Mouse (Mus musculus) CH12.LX (cell line): ENCODE data around the gene Bub1. TPM values are rescaled to one million over a fixed set of nuclear protein-coding genes. Genes with fewer than 3 reads are reported as not detected.

Source experiments
- DNase-seq: peaks from one replicate; pipeline ENCODE4 v3.0.0-alpha.2; 2013; ENCODE audit errors: extremely low read depth
- H3K27ac ChIP-seq: 2 replicates; pipeline ENCODE4 v1.5.1; 2012; ENCODE audit warnings: low read depth, mild to moderate bottlenecking, control low read depth, moderate library complexity; ENCODE audit not compliant: insufficient read depth
- H3K27me3 ChIP-seq: replicated peaks from 2 replicates; pipeline ENCODE3; 2012; ENCODE audit warnings: inconsistent platforms
- H3K36me3 ChIP-seq, 2 experiments: replicated peaks in 1 of 2; 2 replicates each; pipeline versions ENCODE3 to v1.6.1; 2012; ENCODE audit warnings: inconsistent platforms in 1 of 2, low read length in 1 of 2, mild to moderate bottlenecking in 1 of 2, mixed read lengths in 1 of 2, moderate library complexity in 1 of 2; ENCODE audit not compliant: control insufficient read depth in 1 of 2, insufficient read depth in 1 of 2
- H3K4me1 ChIP-seq, 2 experiments: 2 replicates each; pipeline ENCODE4 v1.6.1; 2012; ENCODE audit warnings: inconsistent platforms in 1 of 2, moderate library complexity in 1 of 2; ENCODE audit not compliant: insufficient read depth in 2 of 2, control insufficient read depth in 1 of 2
- H3K4me2 ChIP-seq: 2 replicates; pipeline ENCODE4 v1.6.1; 2012; ENCODE audit warnings: low read depth, mild to moderate bottlenecking, control low read depth; ENCODE audit not compliant: poor library complexity, insufficient read depth, severe bottlenecking
- H3K4me3 ChIP-seq, 3 experiments: fragments of 150-350 bp in 1 of 3; sonication (generic) in 1 of 3; replicated peaks in 1 of 3; 2 replicates each; pipeline versions ENCODE3 to v1.5.1; 2011 to 2012; ENCODE audit warnings: low read depth in 2 of 3, low read length in 2 of 3, mild to moderate bottlenecking in 2 of 3, moderate library complexity in 2 of 3, control low read depth in 1 of 3, improper control_type of control experiment in 1 of 3, inconsistent platforms in 1 of 3, mixed read lengths in 1 of 3; ENCODE audit not compliant: poor library complexity in 1 of 3
- H3K79me2 ChIP-seq: replicated peaks from 2 replicates; pipeline ENCODE4 v1.6.1; 2012; ENCODE audit warnings: mild to moderate bottlenecking, moderate library complexity; ENCODE audit not compliant: control insufficient read depth, poor library complexity, insufficient read depth, severe bottlenecking; ENCODE audit errors: extremely low read depth
- H3K9ac ChIP-seq: 2 replicates; pipeline ENCODE4 v1.6.1; 2012; ENCODE audit warnings: low read depth, mild to moderate bottlenecking, control low read depth, moderate library complexity; ENCODE audit not compliant: insufficient read depth
- H3K9me3 ChIP-seq: replicated peaks from 2 replicates; pipeline ENCODE3; 2012; ENCODE audit warnings: low read length, inconsistent platforms, mixed read lengths
- CTCF ChIP-seq, 2 experiments: IDR thresholded peaks in 1 of 2; conservative IDR thresholded peaks in 1 of 2; 2 replicates each; pipeline ENCODE4 v1.5.1; 2011 to 2012; ENCODE audit warnings: low read depth in 2 of 2, low read length in 2 of 2, improper control_type of control experiment in 1 of 2, inconsistent platforms in 1 of 2, mild to moderate bottlenecking in 1 of 2, moderate library complexity in 1 of 2
- ELF1 ChIP-seq: IDR thresholded peaks from 2 replicates; pipeline ENCODE4 v1.6.1; 2014; ENCODE audit warnings: low read depth, mild to moderate bottlenecking, inconsistent platforms, low read length, improper control_type of control experiment
- GABPA ChIP-seq: IDR thresholded peaks from 2 replicates; pipeline ENCODE4 v1.6.1; 2012; ENCODE audit warnings: low read depth, low read length, improper control_type of control experiment, inconsistent platforms; ENCODE audit not compliant: insufficient replicate concordance
- HCFC1 ChIP-seq: IDR thresholded peaks from 2 replicates; pipeline ENCODE4 v1.6.1; 2012; ENCODE audit warnings: low read depth, mild to moderate bottlenecking, inconsistent platforms, low read length, improper control_type of control experiment
- IRF4 ChIP-seq: IDR thresholded peaks from 2 replicates; pipeline ENCODE4 v1.6.1; 2014; ENCODE audit warnings: low read depth, mild to moderate bottlenecking, inconsistent platforms, low read length, improper control_type of control experiment
- MAX ChIP-seq: IDR thresholded peaks from 2 replicates; pipeline ENCODE4 v1.6.1; 2011; ENCODE audit warnings: low read length, improper control_type of control experiment
- MEF2A ChIP-seq: IDR thresholded peaks from 2 replicates; pipeline ENCODE4 v1.6.1; 2014; ENCODE audit warnings: low read depth, mild to moderate bottlenecking, inconsistent platforms, low read length, improper control_type of control experiment, borderline replicate concordance
- MYC ChIP-seq: IDR thresholded peaks from 2 replicates; pipeline ENCODE4 v1.6.1; 2011; ENCODE audit warnings: low read depth, mild to moderate bottlenecking, improper control_type of control experiment, low read length
- PAX5 ChIP-seq: IDR thresholded peaks from 2 replicates; pipeline ENCODE4 v1.6.1; 2012; ENCODE audit warnings: low read length, inconsistent platforms, mixed read lengths
- POLR2A ChIP-seq: IDR thresholded peaks from 2 replicates; pipeline ENCODE4 v1.6.1; 2011; ENCODE audit warnings: low read depth, mild to moderate bottlenecking, improper control_type of control experiment, low read length
- RAD21 ChIP-seq: IDR thresholded peaks from 2 replicates; pipeline ENCODE4 v1.6.1; 2011; ENCODE audit warnings: low read depth, mild to moderate bottlenecking, low read length, improper control_type of control experiment, moderate library complexity
- RCOR1 ChIP-seq: conservative IDR thresholded peaks from 2 replicates; pipeline ENCODE4 v1.6.1; 2012; ENCODE audit warnings: low read depth, mild to moderate bottlenecking, inconsistent platforms, low read length, improper control_type of control experiment
- SIN3A ChIP-seq: IDR thresholded peaks from 2 replicates; pipeline ENCODE4 v1.6.1; 2012; ENCODE audit warnings: low read length, improper control_type of control experiment, inconsistent platforms
- SMC3 ChIP-seq: IDR thresholded peaks from 2 replicates; pipeline ENCODE4 v1.6.1; 2011; ENCODE audit warnings: low read depth, low read length, improper control_type of control experiment
- UBTF ChIP-seq: IDR thresholded peaks from 2 replicates; pipeline ENCODE4 v1.6.1; 2012; ENCODE audit warnings: low read depth, mild to moderate bottlenecking, inconsistent platforms, low read length, improper control_type of control experiment, moderate library complexity
- USF1 ChIP-seq: IDR thresholded peaks from 2 replicates; pipeline ENCODE4 v1.6.1; 2014; ENCODE audit warnings: low read depth, mild to moderate bottlenecking, inconsistent platforms, low read length, improper control_type of control experiment
- USF2 ChIP-seq: conservative IDR thresholded peaks from 2 replicates; pipeline ENCODE4 v1.6.1; 2011; ENCODE audit warnings: low read depth, low read length, improper control_type of control experiment
- ZC3H11A ChIP-seq: IDR thresholded peaks from 2 replicates; pipeline ENCODE4 v1.6.1; 2012; ENCODE audit warnings: low read depth, mild to moderate bottlenecking, inconsistent platforms, low read length, improper control_type of control experiment
- ZNF384 ChIP-seq: IDR thresholded peaks from 2 replicates; pipeline ENCODE4 v1.6.1; 2012; ENCODE audit warnings: low read depth, low read length, improper control_type of control experiment, inconsistent platforms
- dilution Hi-C: fragments of 300-500 bp; cut with MboI; formaldehyde crosslinking; loops from 2 replicates; pipeline ENCODE4 v1.14.3; 2020; ENCODE audit warnings: low sequenced_read_pairs; ENCODE audit not compliant: extremely low pct_unique_long_range_greater_than_20kb, extremely low pct_ligation_motif_present
- in situ Hi-C: fragments of 300-500 bp; cut with MboI; formaldehyde crosslinking; loops from 3 replicates; pipeline ENCODE4 v1.14.3; 2019; ENCODE audit warnings: low sequenced_read_pairs, low pct_ligation_motif_present, low pct_unique_long_range_greater_than_20kb, mixed read lengths
- polyA plus RNA-seq: library from polyadenylated mRNA; unstranded; fragments of >175 nt; gene quantifications from 2 replicates; pipeline ENCODE4 v1.2.1, GENCODE M21; 2012; ENCODE audit warnings: low read depth; ENCODE audit not compliant: insufficient read length
- total RNA-seq, 2 experiments: library from RNA; depleted of rRNA; stranded (reverse); fragments of 300-350 nt in 1 of 2; fragments of >200 nt in 1 of 2; gene quantifications; 2 replicates each; pipeline ENCODE4 v1.2.3; 2012 to 2014

Bub1 gene
- total and polyA plus RNA-seq, 3 experiments, result 47.0 to 131 (median 66.2) TPM

GRCm38 (mm10) chr2:127854332-127854991 is 22.8 kb upstream of the Bub1 start:
- DNase-seq, result no peak
- H3K4me3 ChIP-seq, result no peak overlapping the region
- H3K27me3 ChIP-seq, result peaks cover 3% of the 10 kb centered on the region
- H3K9me3 ChIP-seq, result no peaks in the 10 kb centered on the region
- in situ Hi-C loops (no loop called here), dilution Hi-C loops (no loop called here)
- TF ChIP-seq RCOR1, result no peak
- H3K4me2 ChIP-seq, result no peak overlapping the region
- no peak overlapping the region for H3K9ac ChIP-seq
- no peaks in the 10 kb centered on the region for H3K79me2 ChIP-seq
- no peak overlapping the region for H3K27ac ChIP-seq
- H3K4me1 ChIP-seq, result no peaks in the 10 kb centered on the region
- no peaks in the 10 kb centered on the region for H3K36me3 ChIP-seq

GRCm38 (mm10) chr2:127850371-127850770 is 18.7 kb upstream of the Bub1 start:
- no peak for TF ChIP-seq MYC
- TF ChIP-seq GABPA, result no peak
- TF ChIP-seq, all 38 proteins: peak for 0
- H3K4me1 ChIP-seq, result peaks cover 3 to 9% of the 10 kb centered on the region in 2 experiments; a peak in 3 of 4 replicates
- no peak overlapping the region for H3K27ac ChIP-seq
- no peak overlapping the region for H3K4me2 ChIP-seq
- no peaks in the 10 kb centered on the region for H3K9me3 ChIP-seq
- no peaks in the 10 kb centered on the region for H3K79me2 ChIP-seq
- in situ Hi-C loops, result no loop called here
- H3K36me3 ChIP-seq, result no peaks in the 10 kb centered on the region
- H3K27me3 ChIP-seq, result peaks cover 14% of the 10 kb centered on the region
- no peak overlapping the region for H3K9ac ChIP-seq
- H3K4me3 ChIP-seq, result no peak overlapping the region
- dilution Hi-C loops, result no loop called here
- DNase-seq, result no peak

GRCm38 (mm10) chr2:127846571-127846970 is 14.9 kb upstream of the Bub1 start:
- peaks cover 16% of the 10 kb centered on the region for H3K27me3 ChIP-seq
- DNase-seq, result no peak

GRCm38 (mm10) chr2:127846008-127846407 is 14.3 kb upstream of the Bub1 start:
- peaks cover 16% of the 10 kb centered on the region for H3K27me3 ChIP-seq
- no peak for TF ChIP-seq MAX
- TF ChIP-seq ELF1, result no peak
- TF ChIP-seq CTCF (conservative IDR thresholded peaks at IDR 0.05 in 1 of 2, IDR thresholded peaks at IDR 0.05 in 1 of 2; ENCODE audit: low read depth in 2 of 2, low read length in 2 of 2), result no peak
- TF ChIP-seq USF1, result no peak
- no peak for TF ChIP-seq SIN3A
- TF ChIP-seq ZC3H11A, result no peak
- TF ChIP-seq IRF4, result no peak
- no peak for TF ChIP-seq SMC3
- TF ChIP-seq PAX5, result no peak
- TF ChIP-seq ZNF384, result no peak
- no peak for TF ChIP-seq USF2
- no peak for TF ChIP-seq HCFC1
- TF ChIP-seq POLR2A, result no peak
- TF ChIP-seq GABPA, result no peak
- no peak for TF ChIP-seq UBTF
- no peak for TF ChIP-seq RAD21
- TF ChIP-seq MEF2A, result no peak

More at GRCm38 (mm10) chr2:127846571-127846970, 14.9 kb upstream of the Bub1 start:
- no peak overlapping the region for H3K27ac ChIP-seq
- in situ Hi-C loops (no loop called here), dilution Hi-C loops (no loop called here)
- H3K9me3 ChIP-seq, result no peaks in the 10 kb centered on the region
- no peak overlapping the region for H3K9ac ChIP-seq
- H3K79me2 ChIP-seq, result no peaks in the 10 kb centered on the region
- no peak overlapping the region for H3K4me2 ChIP-seq
- H3K4me1 ChIP-seq, result peaks cover 3 to 15% of the 10 kb centered on the region in 2 experiments; a peak in 3 of 4 replicates
- H3K4me3 ChIP-seq, result no peak overlapping the region
- H3K36me3 ChIP-seq, result no peaks in the 10 kb centered on the region
- TF ChIP-seq ZC3H11A, result no peak

More at GRCm38 (mm10) chr2:127846008-127846407, 14.3 kb upstream of the Bub1 start:
- Histone ChIP-seq H3K9ac (no peak overlapping the region), H3K27ac (no peak overlapping the region), H3K9me3 (no peaks in the 10 kb centered on the region), H3K79me2 (no peaks in the 10 kb centered on the region), H3K4me1 (peaks cover 3 to 15% of the 10 kb centered on the region in 2 experiments; a peak in 3 of 4 replicates), H3K4me3 (no peak overlapping the region), H3K36me3 (no peaks in the 10 kb centered on the region), H3K4me2 (peak overlapping the region; percentile 96; the same call in 1 of the 2 replicates)
- in situ Hi-C loops (no loop called here), dilution Hi-C loops (no loop called here)
- DNase-seq, result no peak
